Mouse (Mus musculus) skeletal muscle tissue, postnatal 0 days (tissue): ENCODE results near the gene Lce3d. TPM values are rescaled to one million over a fixed set of nuclear protein-coding genes. Genes with fewer than 3 reads are reported as not detected.

Experiments
- polyA plus RNA-seq: library from polyadenylated mRNA; unstranded; fragments of >200 nt; fragmentation: Nextera tagmentation; extraction: Ambion mirVana; gene quantifications from 2 replicates; pipeline ENCODE4 v1.2.1, GENCODE M21; 2015

Gene Lce3d
- polyA plus RNA-seq = not detected in 2 replicates

GRCm38 (mm10) chr3:92957090-92957489 lies at the start of gene Lce3d:
TSS of gene Lce3d (plus strand) at chr3:92957390.

GRCm38 (mm10) chr3:92926130-92926529 lies 31.1 kb upstream of the Lce3d start, which contains the start of gene Lce3a:
TSS of gene Lce3a (minus strand) at chr3:92926230.

GRCm38 (mm10) chr3:92932679-92933078 lies 24.5 kb upstream of the Lce3d start, which contains the start of gene Lce3b:
TSS of gene Lce3b (plus strand) at chr3:92932979.

GRCm38 (mm10) chr3:92944186-92944585 lies 13.0 kb upstream of the Lce3d start, which contains the start of gene Lce3c:
TSS of gene Lce3c (plus strand) at chr3:92944486.

GRCm38 (mm10) chr3:92966761-92967160 lies 9.6 kb downstream of the Lce3d start, which contains the start of gene Lce3e:
TSS of gene Lce3e (plus strand) at chr3:92967061.

GRCm38 (mm10) chr3:92991926-92992325 lies 34.7 kb downstream of the Lce3d start, which contains the start of gene Lce3f:
TSS of gene Lce3f (plus strand) at chr3:92992226.

Other genes with a start within 250 kb of the Lce3d start
- gene Lce1e, start 248.3 kb upstream of the Lce3d start, polyA plus RNA-seq = 9.5 TPM in 1 of 2 replicates, not detected in the other
- gene Lce1f, start 237.0 kb upstream of the Lce3d start, polyA plus RNA-seq = 9.6 TPM in 1 of 2 replicates, not detected in the other
- gene Gm38119, start 218.3 kb upstream of the Lce3d start, polyA plus RNA-seq = not detected in 2 replicates
- gene Lce1g, start 205.1 kb upstream of the Lce3d start, polyA plus RNA-seq = 5.5 TPM in 1 of 2 replicates, not detected in the other
- 5.9 TPM in 1 of 2 replicates, not detected in the other for gene Lce1h, start 192.3 kb upstream of the Lce3d start, polyA plus RNA-seq
- gene Lce1i, start 178.5 kb upstream of the Lce3d start, polyA plus RNA-seq = 12.5 TPM in 1 of 2 replicates, not detected in the other
- 3.5 TPM in 1 of 2 replicates, not detected in the other for gene Lce1j, start 166.9 kb upstream of the Lce3d start, polyA plus RNA-seq
- 2.4 TPM in 1 of 2 replicates, not detected in the other for gene Lce1k, start 149.5 kb upstream of the Lce3d start, polyA plus RNA-seq
- 3.5 TPM in 1 of 2 replicates, not detected in the other for gene Kprp, start 130.1 kb upstream of the Lce3d start, polyA plus RNA-seq
- 8.8 TPM in 1 of 2 replicates, not detected in the other for gene Lce1l, start 106.1 kb upstream of the Lce3d start, polyA plus RNA-seq
- 8.3 TPM in 1 of 2 replicates, not detected in the other for gene 2310050C09Rik, start 87.2 kb upstream of the Lce3d start, polyA plus RNA-seq
- gene Lce3a, start 31.2 kb upstream of the Lce3d start, polyA plus RNA-seq = not detected in 2 replicates
- gene Lce3b, start 24.4 kb upstream of the Lce3d start, polyA plus RNA-seq = not detected in 2 replicates
- gene Lce3c, start 12.9 kb upstream of the Lce3d start, polyA plus RNA-seq = 5.2 TPM in 1 of 2 replicates, not detected in the other
- gene Lce3e, start 9.7 kb downstream of the Lce3d start, polyA plus RNA-seq = 0.35 TPM in 1 of 2 replicates, not detected in the other
- not detected in 2 replicates for gene Lce3f, start 34.8 kb downstream of the Lce3d start, polyA plus RNA-seq
- gene Crct1, start 58.3 kb downstream of the Lce3d start, polyA plus RNA-seq = 0.22 and 40.8 TPM in 2 replicates
- gene Lce1m, start 61.7 kb downstream of the Lce3d start, polyA plus RNA-seq = 61.0 TPM in 1 of 2 replicates, not detected in the other
- not detected in 2 replicates for gene Gm4858, start 111.4 kb downstream of the Lce3d start, polyA plus RNA-seq
- not detected in 2 replicates for gene Crnn, start 187.4 kb downstream of the Lce3d start, polyA plus RNA-seq
- gene Flg2, start 239.9 kb downstream of the Lce3d start, polyA plus RNA-seq = 1.0 TPM in 1 of 2 replicates, not detected in the other